Mouse (Mus musculus): ENCODE results near the gene Cd300lg.
A peak's percentile ranks its signal among the peaks of the same experiment; 100 is the strongest.

DNA sequence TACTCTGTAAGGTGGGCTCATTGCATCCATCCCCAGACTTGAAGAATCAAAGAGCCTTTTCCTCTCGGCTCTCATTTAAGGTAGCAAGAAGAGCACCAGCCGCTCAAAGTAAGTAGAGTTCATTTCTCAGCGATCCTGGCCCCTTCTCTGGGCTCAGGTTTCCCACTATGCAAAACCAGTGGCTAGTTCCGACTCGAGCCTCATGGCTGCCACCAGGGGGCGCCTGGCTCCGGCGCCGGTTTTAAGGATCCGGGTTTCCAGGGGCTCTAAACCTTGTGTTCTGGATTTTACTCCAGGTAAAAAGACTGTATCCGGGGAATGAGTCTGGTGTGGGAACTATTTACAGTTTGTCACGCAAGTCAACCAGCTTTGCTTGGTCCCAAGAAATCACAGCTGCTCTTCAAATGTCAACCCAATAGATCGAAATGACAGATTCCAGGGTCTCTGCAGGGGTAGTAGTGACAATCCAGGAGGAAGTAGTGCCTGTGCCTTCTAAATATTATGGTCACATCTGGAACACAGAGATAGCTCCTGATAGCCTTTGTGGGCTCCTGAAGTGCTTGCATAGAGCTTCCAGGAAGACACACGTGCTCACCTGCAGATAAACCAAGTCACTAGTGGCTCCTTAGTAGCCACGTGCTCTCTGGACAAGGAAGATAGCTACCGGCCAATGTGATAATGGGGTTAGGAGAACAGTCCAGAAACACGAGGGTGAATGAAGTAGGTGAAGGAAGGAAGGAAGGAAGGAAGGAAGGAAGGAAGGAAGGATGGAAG is 61.4 kb downstream of the Cd300lg start:
- TF ChIP-seq SMC3 (IDR thresholded peaks at IDR 0.05; ENCODE audit: low read depth, low read length) (peak; percentile 94), JUND (IDR thresholded peaks at IDR 0.05; ENCODE audit: low read depth, low read length) (no peak), MAFK (IDR thresholded peaks at IDR 0.05; ENCODE audit: borderline replicate concordance, low read depth, low read length) (no peak), NRF1 (IDR thresholded peaks at IDR 0.05; ENCODE audit: insufficient read depth, low read depth, low read length, poor library complexity, severe bottlenecking) (no peak)

All from MEL (cell line).